Mouse (Mus musculus) forebrain, postnatal 0 days (tissue): Measurements from ENCODE around the gene Sirt4. TPM values are rescaled to one million over a fixed set of nuclear protein-coding genes. Genes with fewer than 3 reads are reported as not detected.

Experiments used
- ATAC-seq: fragments of 200-750 bp; cut with Nextera tagmentation; 2 replicates; pipeline ENCODE4 v1.8.0; 2017; ENCODE audit warnings: mild to moderate bottlenecking, moderate library complexity
- DNase-seq: peaks from one replicate; pipeline ENCODE4 v3.0.0-alpha.2; 2015
- H3K27ac ChIP-seq: fragments of 300-500 bp; sonication (generic); 2 replicates; pipeline ENCODE4 v1.5.1; 2014; ENCODE audit warnings: low read depth, mild to moderate bottlenecking, antibody characterized with exemption, low read length, moderate library complexity, mixed read lengths
- H3K27me3 ChIP-seq: fragments of 300-500 bp; sonication (generic); 2 replicates; pipeline ENCODE4 v1.6.1; 2014; ENCODE audit warnings: mild to moderate bottlenecking, low read length, mixed read lengths; ENCODE audit not compliant: insufficient read depth
- H3K36me3 ChIP-seq: fragments of 300-500 bp; sonication (generic); 2 replicates; pipeline ENCODE4 v1.6.1; 2014; ENCODE audit warnings: mild to moderate bottlenecking, moderate library complexity; ENCODE audit not compliant: insufficient read depth
- H3K4me1 ChIP-seq: fragments of 300-500 bp; sonication (generic); 2 replicates; pipeline ENCODE4 v1.6.1; 2014; ENCODE audit warnings: antibody characterized with exemption; ENCODE audit not compliant: insufficient read depth
- H3K4me2 ChIP-seq: fragments of 300-500 bp; sonication (generic); 2 replicates; pipeline ENCODE4 v1.6.1; 2014; ENCODE audit warnings: low read depth, mild to moderate bottlenecking, moderate library complexity
- H3K4me3 ChIP-seq: fragments of 300-500 bp; sonication (generic); 2 replicates; pipeline ENCODE4 v1.5.1; 2014; ENCODE audit warnings: low read depth, low read length, mixed read lengths
- H3K9ac ChIP-seq: fragments of 300-500 bp; sonication (generic); 2 replicates; pipeline ENCODE4 v1.6.1; 2014; ENCODE audit warnings: mild to moderate bottlenecking
- H3K9me3 ChIP-seq: fragments of 300-500 bp; sonication (generic); 2 replicates; pipeline ENCODE4 v1.6.1; 2016; ENCODE audit warnings: low read length
- CTCF ChIP-seq: sonication (generic); IDR thresholded peaks from 2 replicates; pipeline ENCODE4 v1.5.1; 2016; ENCODE audit warnings: antibody characterized with exemption, control low read depth, low read depth
- WGBS: fragments of 180-500 bp; shearing (Covaris S2); extraction: QIAGEN DNeasy Blood & Tissue Kit; methylation state at CpG from one replicate; pipeline ENCODE4 v1.1.7; 2014; 5-methylcytosine and 5-hydroxymethylcytosine counted together
- polyA plus RNA-seq: library from polyadenylated mRNA; unstranded; fragments of >200 nt; fragmentation: Nextera tagmentation; extraction: Ambion mirVana; gene quantifications from 2 replicates; pipeline ENCODE4 v1.2.1, GENCODE M21; 2015
- total RNA-seq: library from RNA; depleted of rRNA; stranded (reverse); fragments of >200 nt; gene quantifications from 2 replicates; pipeline ENCODE4 v1.2.3, GENCODE M21; 2014

Gene Sirt4
- total and polyA plus RNA-seq, 2 experiments from 2014 or later: 18.3 to 36.3 TPM

DNA sequence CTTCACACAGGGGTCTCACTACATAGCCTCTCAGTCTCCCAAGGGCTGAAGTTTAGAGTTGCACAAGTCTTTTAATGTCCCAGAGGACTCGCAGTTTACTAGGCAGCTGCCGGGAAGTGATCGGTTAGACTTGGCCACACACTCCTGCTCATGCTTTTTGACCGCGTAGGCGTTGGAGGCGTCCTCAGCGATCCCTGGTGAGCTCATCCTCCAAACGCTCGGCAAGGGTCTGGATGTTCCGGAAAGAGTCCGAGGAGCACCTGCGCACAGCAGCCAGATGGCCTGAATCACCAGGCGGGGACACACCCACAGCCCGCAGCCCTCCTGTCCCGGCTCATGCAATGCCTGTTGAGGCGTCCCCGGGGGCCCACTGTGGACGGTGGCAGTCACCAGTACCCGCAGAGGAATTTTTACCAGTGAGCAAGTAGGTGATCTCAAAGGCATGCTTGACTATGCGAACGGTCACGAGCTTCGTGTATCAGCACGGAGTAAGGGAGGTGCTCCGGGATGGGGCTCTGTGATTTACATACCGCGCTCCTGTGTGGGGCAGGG lies 7.3 kb upstream of the Sirt4 start:
- no peaks in the 10 kb centered on the region for H3K9me3 ChIP-seq
- peak overlapping the region; percentile 23; the same call in 1 of the 2 replicates for H3K9ac ChIP-seq
- no peak for TF ChIP-seq CTCF
- no peak overlapping the region for H3K4me3 ChIP-seq
- H3K36me3 ChIP-seq: no peaks in the 10 kb centered on the region
- no peaks in the 10 kb centered on the region for H3K27me3 ChIP-seq
- WGBS: 5% methylated on average over 28 of the region's 28 CpGs
- no peak overlapping the region for H3K27ac ChIP-seq
- ATAC-seq (no peak), DNase-seq (no peak)
- peak overlapping the region; percentile 45 for H3K4me2 ChIP-seq
- peaks cover 6% of the 10 kb centered on the region; the same call in 1 of the 2 replicates for H3K4me1 ChIP-seq

DNA sequence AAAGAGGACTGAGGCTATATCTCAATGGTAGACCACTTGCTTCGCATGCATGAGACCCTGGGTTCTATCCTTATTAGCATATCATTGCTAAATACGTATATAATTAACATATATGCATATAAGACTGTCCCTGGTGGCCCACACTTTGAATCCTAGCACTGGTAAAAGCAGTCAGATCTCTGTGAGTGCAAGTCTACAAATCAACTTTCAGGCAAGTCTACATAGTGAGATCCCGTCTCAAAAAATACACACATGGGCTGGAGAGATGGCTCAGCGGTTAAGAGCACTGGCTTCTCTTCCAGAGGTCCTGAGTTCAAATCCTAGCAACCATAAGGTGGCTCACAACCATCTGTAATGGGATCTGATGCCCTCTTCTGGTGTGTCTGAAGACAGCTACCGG lies 6.6 kb upstream of the Sirt4 start:
- Histone ChIP-seq H3K9me3 (no peaks in the 10 kb centered on the region), H3K4me3 (no peak overlapping the region), H3K4me2 (0 out of 2 replicates have a peak overlapping the region, but pooled peaks have one; percentile 72), H3K27ac (no peak overlapping the region), H3K9ac (no peak overlapping the region), H3K27me3 (no peaks in the 10 kb centered on the region), H3K36me3 (no peaks in the 10 kb centered on the region), H3K4me1 (peaks cover 6% of the 10 kb centered on the region; the same call in 1 of the 2 replicates)
- WGBS: 27% methylated on average over 5 of the region's 5 CpGs
- TF ChIP-seq CTCF: peak; percentile 21; the same call in 1 of the 2 replicates
- DNase-seq: no peak
- no peak for ATAC-seq

DNA sequence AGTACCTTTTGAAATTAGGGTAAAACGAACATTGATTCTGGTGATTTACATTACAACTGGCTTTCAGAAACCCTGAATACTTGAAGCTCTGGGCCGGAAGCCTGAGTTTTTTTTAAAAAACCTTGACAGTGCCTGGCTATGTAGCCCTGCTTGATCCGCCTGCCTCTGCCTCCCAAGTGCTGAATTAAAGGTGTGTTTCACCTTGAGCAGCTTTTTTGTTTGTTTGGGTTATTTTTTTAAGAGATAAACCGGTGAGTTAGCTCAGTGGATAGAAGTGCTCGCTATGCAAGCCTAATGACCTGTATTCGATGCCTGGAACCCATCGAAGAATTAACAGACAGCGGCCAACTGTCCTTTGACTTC lies 6.1 kb upstream of the Sirt4 start:
- peak overlapping the region; percentile 72 for H3K4me2 ChIP-seq
- TF ChIP-seq CTCF: no peak
- H3K9ac ChIP-seq: no peak overlapping the region
- 9% methylated on average over 8 of the region's 8 CpGs for WGBS
- DNase-seq (no peak), ATAC-seq (no peak)
- no peak overlapping the region for H3K27ac ChIP-seq
- H3K36me3 ChIP-seq: no peaks in the 10 kb centered on the region
- H3K9me3 ChIP-seq: no peaks in the 10 kb centered on the region
- no peaks in the 10 kb centered on the region for H3K27me3 ChIP-seq
- peaks cover 6% of the 10 kb centered on the region; the same call in 1 of the 2 replicates for H3K4me1 ChIP-seq
- no peak overlapping the region for H3K4me3 ChIP-seq

DNA sequence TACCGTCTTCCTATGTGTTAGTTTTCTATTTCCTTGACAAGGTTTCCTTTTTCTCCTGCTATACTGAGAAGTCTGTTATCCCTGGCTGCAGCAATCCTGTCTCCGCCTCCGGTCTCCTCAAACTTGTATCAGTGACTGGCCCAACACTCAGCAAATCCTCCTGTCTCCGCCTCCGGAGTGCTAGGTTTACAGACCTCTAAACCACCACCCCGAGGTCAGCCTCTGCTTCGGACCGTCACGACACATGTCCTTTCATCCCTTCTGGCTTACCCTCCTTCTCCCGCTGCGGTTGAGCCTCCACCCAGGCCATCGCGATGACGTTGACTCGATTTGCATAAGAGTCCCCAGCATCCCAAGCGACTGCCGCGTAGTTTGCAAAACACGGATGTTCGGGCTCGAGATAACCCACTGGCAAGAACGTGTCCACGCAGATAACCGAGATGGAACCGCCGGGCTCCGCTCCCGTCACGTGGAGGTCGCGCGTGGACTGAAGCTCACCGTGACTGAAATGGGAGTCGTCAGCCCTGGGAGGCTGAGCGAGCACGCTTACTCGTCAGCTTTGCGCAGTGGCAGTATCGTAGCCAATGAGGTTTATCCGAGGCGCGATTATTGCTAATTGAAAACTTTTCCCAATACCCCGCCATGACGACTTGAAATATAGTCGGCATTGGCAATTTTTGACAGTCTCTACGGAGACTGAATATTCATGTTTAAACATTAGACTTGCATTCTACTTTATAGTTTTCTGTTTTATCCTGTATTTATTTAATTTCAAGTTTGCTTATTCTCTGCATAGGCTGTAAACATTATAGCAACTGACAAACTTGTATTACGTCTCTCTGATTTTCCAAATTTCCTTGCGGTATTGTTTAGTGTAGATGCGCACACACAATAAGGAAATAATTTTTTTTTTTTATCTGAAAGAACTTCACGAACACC lies 5.4 kb upstream of the Sirt4 start:
- ATAC-seq: peak; percentile 84
- TF ChIP-seq CTCF: no peak
- no peaks in the 10 kb centered on the region for H3K27me3 ChIP-seq
- H3K4me3 ChIP-seq: peak overlapping the region; percentile 32
- H3K4me2 ChIP-seq: peak overlapping the region; percentile 72
- DNase-seq: peak; percentile 96
- H3K9ac ChIP-seq: peak overlapping the region; percentile 82
- H3K36me3 ChIP-seq: no peaks in the 10 kb centered on the region
- under 1% methylated on average over 50 of the region's 50 CpGs for WGBS
- H3K4me1 ChIP-seq: peaks cover 6% of the 10 kb centered on the region; the same call in 1 of the 2 replicates
- peak overlapping the region; percentile 100 for H3K27ac ChIP-seq
- H3K9me3 ChIP-seq: no peaks in the 10 kb centered on the region

DNA sequence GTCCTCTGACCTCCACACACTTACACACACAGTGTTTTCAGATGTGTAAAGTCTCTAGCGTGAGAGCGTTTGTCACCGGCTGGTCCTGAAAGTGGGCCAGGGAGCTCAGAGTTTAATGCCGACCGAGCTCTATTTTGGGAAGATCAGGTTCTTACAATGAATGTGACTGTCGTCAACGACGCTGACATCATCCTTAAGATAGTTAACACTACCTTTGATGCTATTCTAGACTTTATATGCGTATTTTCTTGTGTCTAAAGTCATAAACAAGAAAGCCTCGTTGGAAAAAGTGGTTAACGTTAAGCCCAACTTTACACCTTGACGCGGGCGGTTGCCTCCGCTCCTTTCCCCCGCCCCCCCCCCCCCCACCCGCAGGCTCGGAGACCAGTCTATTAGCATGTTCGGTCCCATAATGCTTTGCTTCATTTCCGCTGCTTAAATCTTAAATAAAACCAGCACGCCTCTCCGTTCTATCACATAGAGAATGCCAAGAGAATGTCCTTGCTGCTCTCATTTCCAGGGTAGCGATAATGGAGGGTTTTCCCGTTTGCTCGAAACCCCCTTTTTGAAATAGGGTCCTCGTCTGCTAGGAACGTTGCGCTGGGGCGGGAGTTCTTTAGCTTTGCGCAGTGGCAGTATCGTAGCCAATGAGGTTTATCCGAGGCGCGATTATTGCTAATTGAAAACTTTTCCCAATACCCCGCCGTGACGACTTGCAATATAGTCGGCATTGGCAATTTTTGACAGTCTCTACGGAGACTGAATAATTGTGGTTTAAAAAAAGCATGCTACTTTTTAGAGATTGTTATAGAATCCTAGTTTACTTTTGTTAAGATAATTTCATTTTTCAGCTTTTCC lies 4.5 kb upstream of the Sirt4 start:
- no peak for TF ChIP-seq CTCF
- peak overlapping the region; percentile 100 for H3K27ac ChIP-seq
- no peaks in the 10 kb centered on the region for H3K27me3 ChIP-seq
- H3K4me1 ChIP-seq: peaks cover 6% of the 10 kb centered on the region; the same call in 1 of the 2 replicates
- H3K4me3 ChIP-seq: peak overlapping the region; percentile 32
- peak; percentile 92 for DNase-seq
- no peaks in the 10 kb centered on the region for H3K9me3 ChIP-seq
- H3K9ac ChIP-seq: peak overlapping the region; percentile 82
- H3K36me3 ChIP-seq: no peaks in the 10 kb centered on the region
- under 1% methylated on average over 39 of the region's 39 CpGs for WGBS
- peak overlapping the region; percentile 72 for H3K4me2 ChIP-seq
- peak; percentile 82 for ATAC-seq

DNA sequence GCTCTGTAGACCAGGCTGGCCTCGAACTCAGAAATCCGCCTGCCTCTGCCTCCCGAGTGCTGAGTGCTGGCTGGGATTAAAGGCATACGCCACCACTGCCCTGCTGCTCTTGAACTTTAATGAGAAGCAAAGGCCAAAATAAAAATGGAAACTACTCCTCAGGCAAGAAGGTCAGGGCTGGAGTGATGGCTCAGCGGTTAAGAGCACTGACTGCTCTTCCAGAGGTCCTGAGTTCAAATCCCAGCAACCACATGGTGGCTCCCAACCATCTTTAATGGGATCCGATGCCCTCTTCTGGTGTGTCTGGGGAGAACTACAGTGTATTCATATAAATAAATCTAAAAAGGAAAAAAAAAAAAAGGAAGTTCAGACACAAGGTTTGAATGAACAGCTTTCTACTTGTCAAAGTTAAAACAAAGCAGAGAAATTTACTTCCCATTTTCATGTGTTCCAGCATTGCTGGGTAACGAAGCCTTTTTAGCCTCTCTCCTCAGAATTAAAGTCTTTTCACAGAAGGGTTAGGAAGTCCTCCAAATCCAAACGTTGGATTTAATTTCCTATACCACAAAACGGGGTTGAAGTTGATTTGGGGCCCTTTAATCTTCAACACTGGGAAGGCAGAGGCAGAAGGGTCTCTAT lies 3.5 kb upstream of the Sirt4 start:
- DNase-seq (no peak), ATAC-seq (no peak)
- H3K9ac ChIP-seq: 0 out of 2 replicates have a peak overlapping the region, but pooled peaks have one; percentile 82
- H3K27me3 ChIP-seq: no peaks in the 10 kb centered on the region
- peak overlapping the region; percentile 72; the same call in 1 of the 2 replicates for H3K4me2 ChIP-seq
- H3K36me3 ChIP-seq: no peaks in the 10 kb centered on the region
- no peak overlapping the region for H3K27ac ChIP-seq
- H3K9me3 ChIP-seq: no peaks in the 10 kb centered on the region
- TF ChIP-seq CTCF: 0 out of 2 replicates have a peak, but pooled peaks have one; percentile 4
- WGBS: 69% methylated on average over 9 of the region's 9 CpGs
- H3K4me1 ChIP-seq: peaks cover 6% of the 10 kb centered on the region; the same call in 1 of the 2 replicates
- H3K4me3 ChIP-seq: no peak overlapping the region
